Mouse (Mus musculus) thymus, postnatal 25 days (tissue): ENCODE data around the gene Abcg5.

Experiments
- DNase-seq: peaks from one replicate; pipeline ENCODE4 v3.0.0; 2022

Abcg5 gene

GRCm38 (mm10) chr17:84684284-84684683 is 1.5 kb upstream of the Abcg5 start:
- DNase-seq = no peak

GRCm38 (mm10) chr17:84681670-84682069 is 1.1 kb downstream of the Abcg5 start:
- no peak for DNase-seq

GRCm38 (mm10) chr17:84677595-84677994 is 5.2 kb downstream of the Abcg5 start:
- no peak for DNase-seq

GRCm38 (mm10) chr17:84675951-84676366 is 6.9 kb downstream of the Abcg5 start, which contains the start of gene Abcg8:
Gene Abcg8 (plus strand): TSS chr17:84676302.
- no peak for DNase-seq

- DNase-seq = no peak
These were observed 7.6 kb downstream of the Abcg5 start for GRCm38 (mm10) chr17:84675204-84675603.

- no peak for DNase-seq
These were observed 8.8 kb downstream of the Abcg5 start for GRCm38 (mm10) chr17:84674048-84674447.

GRCm38 (mm10) chr17:84672376-84673369 is 10.1 kb downstream of the Abcg5 start:
- DNase-seq = no peak

GRCm38 (mm10) chr17:84667848-84668247 is 15.0 kb downstream of the Abcg5 start:
- DNase-seq = no peak

GRCm38 (mm10) chr17:84665691-84666090 is 17.1 kb downstream of the Abcg5 start:
- no peak for DNase-seq

GRCm38 (mm10) chr17:84665053-84665452 is 17.8 kb downstream of the Abcg5 start:
- DNase-seq = no peak

- no peak for DNase-seq
These were observed 23.9 kb downstream of the Abcg5 start for GRCm38 (mm10) chr17:84658951-84659350.

GRCm38 (mm10) chr17:84658195-84658594 is 24.6 kb downstream of the Abcg5 start:
- no peak for DNase-seq

- DNase-seq = no peak
These were observed 25.0 kb downstream of the Abcg5 start for GRCm38 (mm10) chr17:84657782-84658181.

GRCm38 (mm10) chr17:84657422-84657732 is 25.4 kb downstream of the Abcg5 start:
- DNase-seq = no peak

- no peak for DNase-seq
These were observed 26.0 kb downstream of the Abcg5 start for GRCm38 (mm10) chr17:84656653-84657421.

- no peak for DNase-seq
These were observed 26.6 kb downstream of the Abcg5 start for GRCm38 (mm10) chr17:84656205-84656604.

- DNase-seq = no peak
These were observed 29.3 kb downstream of the Abcg5 start for GRCm38 (mm10) chr17:84653544-84653943.

- no peak for DNase-seq
These were observed 32.4 kb downstream of the Abcg5 start for GRCm38 (mm10) chr17:84650302-84651017.

GRCm38 (mm10) chr17:84647630-84648029 is 35.2 kb downstream of the Abcg5 start:
- DNase-seq = no peak

- DNase-seq = no peak
These were observed 36.3 kb downstream of the Abcg5 start for GRCm38 (mm10) chr17:84646477-84646876.

- DNase-seq = no peak
These were observed 36.9 kb downstream of the Abcg5 start for GRCm38 (mm10) chr17:84645894-84646293.

GRCm38 (mm10) chr17:84645119-84645518 is 37.7 kb downstream of the Abcg5 start:
- DNase-seq = no peak
